Mouse (Mus musculus) cerebellum, adult 11-12 months (tissue): ENCODE measurements around the gene Pomp.

Experiments
- DNase-seq: peaks from one replicate; pipeline ENCODE4 v3.0.0; 2022

The Pomp gene

DNA sequence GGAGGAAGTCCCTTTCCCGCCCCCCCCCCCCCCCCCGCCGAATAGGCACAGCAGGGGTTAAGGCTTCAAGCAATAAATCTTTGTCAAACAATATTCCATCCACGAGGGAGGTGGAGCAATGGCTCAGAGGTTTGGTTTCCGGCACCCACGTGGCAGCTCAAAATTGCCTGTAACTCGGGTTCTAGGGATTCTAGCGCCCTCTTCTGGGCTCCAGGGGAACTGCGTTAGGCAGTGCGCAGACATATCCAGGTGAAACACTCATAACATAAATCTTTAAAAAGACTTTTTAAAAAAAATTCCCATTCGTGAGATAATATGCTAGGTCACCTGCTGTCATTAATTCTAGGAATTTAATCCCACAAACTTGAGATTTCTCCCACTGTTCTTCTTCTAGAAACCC, 46.9 kb downstream of the Pomp start:
- no peak for DNase-seq

DNA sequence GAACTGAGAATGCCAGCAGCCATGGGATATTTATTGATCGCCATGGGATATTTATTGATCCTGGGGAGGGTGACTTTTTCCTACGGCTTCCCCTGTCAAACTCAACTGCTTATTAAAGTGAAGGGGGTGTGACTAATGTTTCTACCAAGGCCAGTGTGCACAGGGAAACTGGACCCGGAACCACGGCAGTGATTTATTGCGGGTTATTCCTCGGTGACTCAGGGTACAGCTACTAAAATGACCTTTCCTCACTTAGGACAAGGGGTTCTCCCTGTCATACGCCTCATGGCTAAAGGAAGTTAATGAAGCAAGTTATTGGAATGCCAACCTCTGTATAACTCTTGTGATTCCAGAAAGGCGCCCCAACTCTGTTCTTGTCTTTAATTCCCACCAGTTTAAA, 47.6 kb downstream of the Pomp start:
- no peak for DNase-seq

GRCm38 (mm10) chr5:147910807-147911509, 50.7 kb downstream of the Pomp start:
- DNase-seq, result no peak

- DNase-seq, result no peak
These were observed 51.5 kb downstream of the Pomp start for GRCm38 (mm10) chr5:147911744-147912143.

DNA sequence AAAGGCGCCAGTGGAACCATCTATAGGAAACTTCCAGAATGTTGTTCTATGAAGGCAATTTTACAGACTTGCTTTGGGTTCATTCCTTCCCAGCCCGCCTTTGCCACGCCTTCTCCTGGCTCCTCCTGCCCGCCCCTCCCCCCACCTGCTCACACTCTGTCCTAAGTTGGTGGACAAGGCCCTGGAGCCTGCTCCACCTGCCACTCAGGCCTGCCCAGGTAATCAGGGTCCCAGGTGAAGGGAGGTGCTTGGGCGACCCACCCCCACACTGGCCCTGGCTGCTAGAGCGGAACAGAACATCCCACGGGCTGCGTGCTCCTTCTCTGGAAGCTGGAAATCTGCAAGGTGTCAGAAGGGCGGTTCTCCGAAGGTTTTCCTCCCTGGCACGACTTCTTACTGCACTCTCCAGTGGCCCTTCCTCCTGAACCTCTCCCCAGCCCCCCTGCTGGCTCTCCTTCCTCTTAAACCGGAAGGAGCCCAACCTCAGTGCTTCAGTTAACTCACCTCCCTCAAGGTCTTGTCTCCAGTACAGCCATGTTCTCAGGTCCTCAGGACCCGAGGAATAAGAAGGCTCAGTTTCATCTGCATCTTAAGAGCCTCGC, 53.1 kb downstream of the Pomp start:
- no peak for DNase-seq

- no peak for DNase-seq
These were observed 54.8 kb downstream of the Pomp start for GRCm38 (mm10) chr5:147915038-147915566.

GRCm38 (mm10) chr5:147916171-147916570, 55.9 kb downstream of the Pomp start:
- no peak for DNase-seq

GRCm38 (mm10) chr5:147918044-147918846, 58.0 kb downstream of the Pomp start:
- no peak for DNase-seq

GRCm38 (mm10) chr5:147924621-147925020, 64.4 kb downstream of the Pomp start:
- DNase-seq, result no peak
